Comparison of ENCODE assay signal across 19 mouse cellular contexts in the genomic region with DNA sequence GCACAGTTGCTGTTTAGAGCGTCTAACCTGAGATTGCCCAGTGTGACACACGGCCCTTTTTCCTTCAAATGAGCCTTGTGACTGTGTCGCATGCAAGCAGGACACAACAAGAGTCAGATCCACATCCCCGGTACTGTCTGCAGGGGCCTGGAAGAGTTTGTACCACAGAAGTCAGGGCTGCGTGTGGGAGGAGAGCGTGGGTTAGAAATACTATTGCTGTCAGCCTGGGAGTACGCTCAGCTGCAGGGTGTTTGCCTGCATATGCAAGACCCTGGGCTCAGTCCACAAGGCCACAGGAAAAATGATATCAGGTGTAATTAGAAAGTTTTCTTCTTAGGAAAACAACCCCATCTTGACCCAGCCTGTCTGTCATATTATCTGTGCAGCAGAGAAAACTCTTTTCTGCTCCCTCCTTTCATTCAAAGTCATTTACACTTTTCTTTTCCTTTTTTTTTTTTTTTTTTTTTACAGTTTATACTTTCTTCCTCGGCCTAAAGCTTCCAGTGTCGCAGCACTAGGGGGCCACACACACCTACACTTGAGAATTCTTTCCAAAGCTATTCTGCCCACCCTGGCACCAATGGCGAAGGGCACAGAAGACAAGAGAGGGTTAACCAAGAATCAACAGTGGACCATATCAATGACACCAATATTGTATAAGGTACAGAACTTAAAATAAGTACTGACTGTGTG.
DNase-seq lines count a peak whose midpoint lies in the region; ATAC-seq and TF ChIP-seq lines count a peak whose summit lies in the region.
"Had no signal": no experiment of that assay in that cellular context is flagged by ENCODE, and none has a peak within 500 bp of the region (broad histone marks: within the 10 kb centered on the region; RNA-seq: fewer than 3 reads in every experiment).

No protein-coding gene starts in this region.

- H3K4me2 ChIP-seq in midbrain, postnatal 0 days (ENCODE audit: low read depth, low read length, poor library complexity, severe bottlenecking), result no peak overlapping the region
- H3K4me2 ChIP-seq in midbrain, embryonic 13.5 days (replicated peaks), result no peak overlapping the region
- H3K4me2 ChIP-seq in stomach, postnatal 0 days (replicated peaks; ENCODE audit: low read depth), result no peak overlapping the region
- H3K4me2 ChIP-seq: embryonic facial prominence, embryonic 12.5 days; forebrain, embryonic 15.5 days; heart, embryonic 13.5 days; intestine, embryonic 15.5 days; limb, embryonic 15.5 days; neural tube, embryonic 13.5 days; stomach, embryonic 15.5 days had no signal

- DNase-seq in frontal cortex, postnatal 14 days (ENCODE audit: low spot score in 2 of 2), result no peak
- DNase-seq in layer of hippocampus, adult 18-20 months (ENCODE audit: low spot score in 2 of 2), result peak; percentile 39 to 76
- no peak for DNase-seq in layer of hippocampus, postnatal 25 days (ENCODE audit: extremely low spot score in 1 of 2, low spot score in 1 of 2)
- no peak for DNase-seq in midbrain, postnatal 0 days (ENCODE audit: low spot score)
- DNase-seq in stomach, postnatal 0 days (ENCODE audit: low spot score), result no peak
- DNase-seq in spleen, postnatal 14 days (ENCODE audit: low spot score in 2 of 2), result no peak
- DNase-seq: adrenal gland, postnatal 10 days; cerebellum, adult 2 months; kidney, postnatal 10 days; retina, postnatal 1 day had no signal

- no peak overlapping the region for H3K27ac ChIP-seq in midbrain, postnatal 0 days (ENCODE audit: low read depth, low read length)
- no peak overlapping the region for H3K27ac ChIP-seq in midbrain, embryonic 13.5 days
- H3K27ac ChIP-seq in stomach, postnatal 0 days (replicated peaks), result no peak overlapping the region
- H3K27ac ChIP-seq: embryonic facial prominence, embryonic 12.5 days; forebrain, embryonic 15.5 days; heart, embryonic 13.5 days; intestine, embryonic 15.5 days; limb, embryonic 15.5 days; neural tube, embryonic 13.5 days; stomach, embryonic 15.5 days had no signal

- peak; percentile 69; the same call in 1 of the 2 replicates for ATAC-seq in frontal cortex, adult (ENCODE audit: low TSS enrichment)
- no peak for ATAC-seq in midbrain, postnatal 0 days (ENCODE audit: low FRiP score)
- no peak for ATAC-seq in midbrain, embryonic 13.5 days
- ATAC-seq in stomach, postnatal 0 days (ENCODE audit: low FRiP score, low TSS enrichment), result no peak
- ATAC-seq: forebrain, embryonic 15.5 days; intestine, embryonic 15.5 days had no signal

- H3K4me1 ChIP-seq in midbrain, postnatal 0 days (ENCODE audit: insufficient read depth, low read length), result no peaks in the 10 kb centered on the region
- H3K4me1 ChIP-seq in midbrain, embryonic 13.5 days (replicated peaks), result peaks cover 3% of the 10 kb centered on the region
- H3K4me1 ChIP-seq in stomach, postnatal 0 days (replicated peaks; ENCODE audit: control insufficient read depth, insufficient read depth), result no peaks in the 10 kb centered on the region
- H3K4me1 ChIP-seq: intestine, embryonic 15.5 days; stomach, embryonic 15.5 days had no signal

- no peak overlapping the region for H3K4me3 ChIP-seq in midbrain, postnatal 0 days (ENCODE audit: low read depth, low read length)
- no peak overlapping the region for H3K4me3 ChIP-seq in midbrain, embryonic 13.5 days (replicated peaks)
- H3K4me3 ChIP-seq in stomach, postnatal 0 days (ENCODE audit: low read depth, low read length), result no peak overlapping the region
- H3K4me3 ChIP-seq: embryonic facial prominence, embryonic 12.5 days; forebrain, embryonic 15.5 days; heart, embryonic 13.5 days; intestine, embryonic 15.5 days; limb, embryonic 15.5 days; neural tube, embryonic 13.5 days; stomach, embryonic 15.5 days had no signal

- no peak for TF ChIP-seq EP300 in stomach, postnatal 0 days (optimal IDR thresholded peaks at IDR 0.05)

- 86% methylated on average over 10 of the region's 10 CpGs for WGBS in midbrain, postnatal 0 days
- WGBS in midbrain, embryonic 13.5 days, result 84% methylated on average over 10 of the region's 10 CpGs
- WGBS in stomach, postnatal 0 days, result 76% methylated on average over 10 of the region's 10 CpGs

- H3K9me3 ChIP-seq in midbrain, postnatal 0 days (ENCODE audit: low read length), result no peaks in the 10 kb centered on the region
- no peaks in the 10 kb centered on the region for H3K9me3 ChIP-seq in midbrain, embryonic 13.5 days
- H3K9me3 ChIP-seq in stomach, postnatal 0 days (ENCODE audit: control insufficient read depth, low read length), result no peaks in the 10 kb centered on the region
- H3K9me3 ChIP-seq: embryonic facial prominence, embryonic 12.5 days; forebrain, embryonic 15.5 days; intestine, embryonic 15.5 days; limb, embryonic 15.5 days; neural tube, embryonic 13.5 days; stomach, embryonic 15.5 days had no signal

- TF ChIP-seq CTCF in midbrain, postnatal 0 days (IDR thresholded peaks at IDR 0.05), result peak; percentile 48
- TF ChIP-seq CTCF in stomach, postnatal 0 days (IDR thresholded peaks at IDR 0.05; ENCODE audit: low read depth), result peak; percentile 39

- no peaks in the 10 kb centered on the region for H3K36me3 ChIP-seq in midbrain, postnatal 0 days (ENCODE audit: insufficient read depth, low read length)
- no peaks in the 10 kb centered on the region for H3K36me3 ChIP-seq in midbrain, embryonic 13.5 days
- no peaks in the 10 kb centered on the region for H3K36me3 ChIP-seq in stomach, postnatal 0 days (ENCODE audit: control insufficient read depth, insufficient read depth, low read length)
- H3K36me3 ChIP-seq: embryonic facial prominence, embryonic 12.5 days; forebrain, embryonic 15.5 days; heart, embryonic 13.5 days; intestine, embryonic 15.5 days; limb, embryonic 15.5 days; neural tube, embryonic 13.5 days; stomach, embryonic 15.5 days had no signal

- H3K27me3 ChIP-seq in midbrain, postnatal 0 days (ENCODE audit: insufficient read depth, low read length), result no peaks in the 10 kb centered on the region
- peaks cover 10% of the 10 kb centered on the region; the same call in 1 of the 2 replicates for H3K27me3 ChIP-seq in midbrain, embryonic 13.5 days
- H3K27me3 ChIP-seq in stomach, postnatal 0 days (ENCODE audit: control insufficient read depth, insufficient read depth, low read length), result no peaks in the 10 kb centered on the region
- H3K27me3 ChIP-seq: embryonic facial prominence, embryonic 12.5 days; forebrain, embryonic 15.5 days; heart, embryonic 13.5 days; intestine, embryonic 15.5 days; limb, embryonic 15.5 days; stomach, embryonic 15.5 days had no signal

- no peak overlapping the region for H3K9ac ChIP-seq in midbrain, postnatal 0 days (replicated peaks; ENCODE audit: low read length, poor library complexity, severe bottlenecking)
- H3K9ac ChIP-seq in midbrain, embryonic 13.5 days (replicated peaks), result no peak overlapping the region
- no peak overlapping the region for H3K9ac ChIP-seq in stomach, postnatal 0 days (ENCODE audit: low read length)
- H3K9ac ChIP-seq: embryonic facial prominence, embryonic 12.5 days; forebrain, embryonic 15.5 days; heart, embryonic 13.5 days; intestine, embryonic 15.5 days; limb, embryonic 15.5 days; neural tube, embryonic 13.5 days; stomach, embryonic 15.5 days had no signal

Comparison
In these comparisons a context has a peak if more than half of its experiments do, and no peak if none do; other contexts are left out.
1. DNase-seq: peak in layer of hippocampus, adult 18-20 months (2 of 2); none in frontal cortex, postnatal 14 days (0 of 2), layer of hippocampus, postnatal 25 days (0 of 2), midbrain, postnatal 0 days (single experiment), stomach, postnatal 0 days (single experiment) and spleen, postnatal 14 days (0 of 2).